Mouse (Mus musculus) brain, embryonic 18.5 days (tissue): ENCODE results near the gene Traf3.
A peak's percentile ranks its signal among the peaks of the same experiment; 100 is the strongest.

Experiments used
- DNase-seq: peaks from one replicate; pipeline ENCODE4 v3.0.0-alpha.2; 2012; ENCODE audit warnings: low read depth, low spot score

The Traf3 gene

GRCm38 (mm10) chr12:111249095-111249494, 82.9 kb downstream of the Traf3 start:
- no peak for DNase-seq

- no peak for DNase-seq
Observed at GRCm38 (mm10) chr12:111250116-111250515, 83.9 kb downstream of the Traf3 start.

GRCm38 (mm10) chr12:111251227-111251626, 85.1 kb downstream of the Traf3 start:
- no peak for DNase-seq

- DNase-seq = no peak
Observed at GRCm38 (mm10) chr12:111263650-111264049, 97.5 kb downstream of the Traf3 start.

GRCm38 (mm10) chr12:111265212-111265611, 99.0 kb downstream of the Traf3 start:
- DNase-seq = no peak

GRCm38 (mm10) chr12:111266592-111266991, 100.4 kb downstream of the Traf3 start:
- DNase-seq = no peak

GRCm38 (mm10) chr12:111267673-111268325, 101.6 kb downstream of the Traf3 start:
- DNase-seq = no peak

- no peak for DNase-seq
Observed at GRCm38 (mm10) chr12:111270629-111271277, 104.6 kb downstream of the Traf3 start, which contains the start of gene Amn. TSS of gene Amn (plus strand) at chr12:111271095.

- no peak for DNase-seq
Observed at GRCm38 (mm10) chr12:111271406-111271805, 105.2 kb downstream of the Traf3 start.

- no peak for DNase-seq
Observed at GRCm38 (mm10) chr12:111271966-111272365, 105.8 kb downstream of the Traf3 start.

- peak; percentile 24 for DNase-seq
Observed at GRCm38 (mm10) chr12:111272420-111272819, 106.2 kb downstream of the Traf3 start.

GRCm38 (mm10) chr12:111274006-111274405, 107.8 kb downstream of the Traf3 start:
- DNase-seq = no peak

- DNase-seq = no peak
Observed at GRCm38 (mm10) chr12:111274447-111275149, 108.4 kb downstream of the Traf3 start.

- no peak for DNase-seq
Observed at GRCm38 (mm10) chr12:111275150-111275841, 109.1 kb downstream of the Traf3 start.

GRCm38 (mm10) chr12:111276371-111276770, 110.2 kb downstream of the Traf3 start:
- no peak for DNase-seq

- DNase-seq = no peak
Observed at GRCm38 (mm10) chr12:111283573-111283972, 117.4 kb downstream of the Traf3 start.

GRCm38 (mm10) chr12:111284532-111284931, 118.4 kb downstream of the Traf3 start:
- DNase-seq = no peak

GRCm38 (mm10) chr12:111293025-111293424, 126.9 kb downstream of the Traf3 start:
- no peak for DNase-seq

GRCm38 (mm10) chr12:111301322-111302017, 135.3 kb downstream of the Traf3 start:
- DNase-seq = no peak

GRCm38 (mm10) chr12:111302018-111302345, 135.8 kb downstream of the Traf3 start:
- DNase-seq = no peak

- DNase-seq = no peak
Observed at GRCm38 (mm10) chr12:111303702-111304337, 137.7 kb downstream of the Traf3 start.
